Mouse (Mus musculus) heart, embryonic 14.5 days (tissue): Measurements from ENCODE around the gene Kcp. TPM values are rescaled to one million over a fixed set of nuclear protein-coding genes. Genes with fewer than 3 reads are reported as not detected.

Experiments
- ATAC-seq: fragments of 200-750 bp; cut with Nextera tagmentation; 2 replicates; pipeline ENCODE4 v1.8.0; 2017; ENCODE audit warnings: low read depth, moderate TSS enrichment; ENCODE audit not compliant: insufficient number of reproducible peaks, insufficient read depth, low FRiP score
- H3K27ac ChIP-seq, 2 experiments: fragments of 200-500 bp in 1 of 2; fragments of 300-500 bp in 1 of 2; sonication (generic) in 1 of 2; replicated peaks in 1 of 2; 2 replicates each; pipeline ENCODE4 v1.5.1; 2012 to 2014; ENCODE audit warnings: low read depth in 2 of 2, low read length in 2 of 2, control low read depth in 1 of 2, mild to moderate bottlenecking in 1 of 2, mixed read lengths in 1 of 2; ENCODE audit not compliant: control insufficient read depth in 1 of 2, insufficient read depth in 1 of 2
- H3K27me3 ChIP-seq: fragments of 300-500 bp; sonication (generic); 2 replicates; pipeline ENCODE4 v1.6.1; 2014; ENCODE audit warnings: mild to moderate bottlenecking, low read length, control low read depth; ENCODE audit not compliant: control insufficient read depth, insufficient read depth
- H3K36me3 ChIP-seq: fragments of 300-500 bp; sonication (generic); 2 replicates; pipeline ENCODE4 v1.6.1; 2014; ENCODE audit warnings: mild to moderate bottlenecking, control low read depth, low read length, mixed read lengths; ENCODE audit not compliant: control insufficient read depth, insufficient read depth
- H3K4me1 ChIP-seq, 2 experiments: fragments of 200-500 bp in 1 of 2; fragments of 300-500 bp in 1 of 2; sonication (generic) in 1 of 2; 2 replicates each; pipeline ENCODE4 v1.6.1; 2012 to 2014; ENCODE audit warnings: low read length in 2 of 2, control low read depth in 1 of 2, mixed read lengths in 1 of 2; ENCODE audit not compliant: control insufficient read depth in 2 of 2, insufficient read depth in 2 of 2
- H3K4me2 ChIP-seq: fragments of 300-500 bp; sonication (generic); 2 replicates; pipeline ENCODE4 v1.6.1; 2014; ENCODE audit warnings: mild to moderate bottlenecking, low read length
- H3K4me3 ChIP-seq, 2 experiments: fragments of 200-500 bp in 1 of 2; fragments of 300-500 bp in 1 of 2; sonication (generic) in 1 of 2; 2 replicates each; pipeline ENCODE4 v1.5.1; 2012 to 2014; ENCODE audit warnings: low read length in 2 of 2, mild to moderate bottlenecking in 2 of 2, control low read depth in 1 of 2, low read depth in 1 of 2, moderate library complexity in 1 of 2; ENCODE audit not compliant: control insufficient read depth in 1 of 2, insufficient read depth in 1 of 2
- H3K9ac ChIP-seq: fragments of 300-500 bp; sonication (generic); 2 replicates; pipeline ENCODE4 v1.6.1; 2014; ENCODE audit warnings: mild to moderate bottlenecking, low read length
- H3K9me3 ChIP-seq: fragments of 300-500 bp; sonication (generic); 2 replicates; pipeline ENCODE4 v1.6.1; 2016; ENCODE audit warnings: low read length, control low read depth; ENCODE audit not compliant: control insufficient read depth
- WGBS: fragments of 180-500 bp; shearing (Covaris S2); extraction: QIAGEN DNeasy Blood & Tissue Kit; methylation state at CpG from one replicate; pipeline ENCODE4 v1.1.7; 2014; 5-methylcytosine and 5-hydroxymethylcytosine counted together
- polyA plus RNA-seq: library from polyadenylated mRNA; unstranded; fragments of >200 nt; fragmentation: Nextera tagmentation; extraction: Ambion mirVana; gene quantifications from 2 replicates; pipeline ENCODE4 v1.2.1, GENCODE M21; 2014

Gene Kcp
- polyA plus RNA-seq, 1 experiment from 2014 or later, result 10.2 TPM

GRCm38 (mm10) chr6:29436461-29436934, 71.3 kb downstream of the Kcp start:
- peaks cover 23 to 34% of the 10 kb centered on the region in 2 experiments for H3K4me1 ChIP-seq
- H3K9me3 ChIP-seq, result no peaks in the 10 kb centered on the region
- H3K36me3 ChIP-seq, result peaks cover 49% of the 10 kb centered on the region
- 4% methylated on average over 11 of the region's 11 CpGs for WGBS
- peak overlapping the region; percentile 81 for H3K4me2 ChIP-seq
- ATAC-seq, result peak; percentile 17
- H3K4me3 ChIP-seq, result peak overlapping the region; percentile 71 to 75; a peak in 3 of 4 replicates
- H3K9ac ChIP-seq, result peak overlapping the region; percentile 97
- H3K27me3 ChIP-seq, result no peaks in the 10 kb centered on the region
- H3K27ac ChIP-seq, result peak overlapping the region; percentile 93 to 99

- Histone ChIP-seq H3K9ac (peak overlapping the region; percentile 97), H3K36me3 (peaks cover 44% of the 10 kb centered on the region), H3K27ac (peak overlapping the region; percentile 93 to 99), H3K4me3 (peak overlapping the region; percentile 71 to 75), H3K4me2 (peak overlapping the region; percentile 81), H3K27me3 (no peaks in the 10 kb centered on the region), H3K4me1 (peaks cover 27 to 37% of the 10 kb centered on the region in 2 experiments), H3K9me3 (no peaks in the 10 kb centered on the region)
- 0% methylated on average over 6 of the region's 6 CpGs for WGBS
- peak; percentile 5; the same call in 1 of the 2 replicates for ATAC-seq
These were observed 71.8 kb downstream of the Kcp start for GRCm38 (mm10) chr6:29435940-29436451.

- Histone ChIP-seq H3K27me3 (no peaks in the 10 kb centered on the region), H3K4me1 (peaks cover 36 to 46% of the 10 kb centered on the region in 2 experiments), H3K9ac (peak overlapping the region; percentile 97), H3K4me3 (peak overlapping the region; percentile 71 to 75), H3K9me3 (no peaks in the 10 kb centered on the region), H3K4me2 (peak overlapping the region; percentile 81), H3K27ac (peak overlapping the region; percentile 93 to 99), H3K36me3 (peaks cover 35% of the 10 kb centered on the region)
- 4% methylated on average over 11 of the region's 13 CpGs for WGBS
- peak; percentile 45 for ATAC-seq
These were observed 72.7 kb downstream of the Kcp start for GRCm38 (mm10) chr6:29434911-29435691.

- H3K4me1 ChIP-seq, result peaks cover 36 to 45% of the 10 kb centered on the region in 2 experiments
- H3K9ac ChIP-seq, result peak overlapping the region; percentile 97
- no peaks in the 10 kb centered on the region for H3K27me3 ChIP-seq
- peak; percentile 40 for ATAC-seq
- H3K4me2 ChIP-seq, result peak overlapping the region; percentile 81
- H3K27ac ChIP-seq, result peak overlapping the region; percentile 93 to 99
- WGBS, result 1% methylated on average over 27 of the region's 27 CpGs
- H3K9me3 ChIP-seq, result no peaks in the 10 kb centered on the region
- peak overlapping the region; percentile 71 to 75 for H3K4me3 ChIP-seq
- H3K36me3 ChIP-seq, result peaks cover 25% of the 10 kb centered on the region
These were observed 73.7 kb downstream of the Kcp start for GRCm38 (mm10) chr6:29433804-29434795.

GRCm38 (mm10) chr6:29433038-29433803, 74.5 kb downstream of the Kcp start, which contains the start of gene Flnc:
Gene Flnc (plus strand): TSS chr6:29433256.
- ATAC-seq, result peak; percentile 9
- under 1% methylated on average over 69 of the region's 77 CpGs for WGBS
- Histone ChIP-seq H3K9ac (peak within 1 kb of the TSS; percentile 97), H3K4me1 (peaks cover 36 to 45% of the 10 kb centered on the region in 2 experiments), H3K4me2 (peak within 1 kb of the TSS; percentile 81), H3K9me3 (no peaks in the 10 kb centered on the region), H3K27me3 (no peaks in the 10 kb centered on the region), H3K4me3 (peak within 1 kb of the TSS; percentile 71 to 75), H3K36me3 (peaks cover 16% of the 10 kb centered on the region), H3K27ac (peak within 1 kb of the TSS; percentile 99)

GRCm38 (mm10) chr6:29432676-29433037, 75.1 kb downstream of the Kcp start:
- Histone ChIP-seq H3K9me3 (no peaks in the 10 kb centered on the region), H3K4me1 (peaks cover 36 to 45% of the 10 kb centered on the region in 2 experiments)

More at GRCm38 (mm10) chr6:29432676-29433037, 75.1 kb downstream of the Kcp start:
- Histone ChIP-seq H3K36me3 (peaks cover 10% of the 10 kb centered on the region), H3K9ac (peak overlapping the region; percentile 97), H3K4me3 (peak overlapping the region; percentile 71 to 75), H3K4me2 (peak overlapping the region; percentile 81), H3K27ac (peak overlapping the region; percentile 99), H3K27me3 (no peaks in the 10 kb centered on the region)
- no peak for ATAC-seq
